Mouse (Mus musculus): Measurements from ENCODE around the gene Pcbp3.

Gene Pcbp3

DNA sequence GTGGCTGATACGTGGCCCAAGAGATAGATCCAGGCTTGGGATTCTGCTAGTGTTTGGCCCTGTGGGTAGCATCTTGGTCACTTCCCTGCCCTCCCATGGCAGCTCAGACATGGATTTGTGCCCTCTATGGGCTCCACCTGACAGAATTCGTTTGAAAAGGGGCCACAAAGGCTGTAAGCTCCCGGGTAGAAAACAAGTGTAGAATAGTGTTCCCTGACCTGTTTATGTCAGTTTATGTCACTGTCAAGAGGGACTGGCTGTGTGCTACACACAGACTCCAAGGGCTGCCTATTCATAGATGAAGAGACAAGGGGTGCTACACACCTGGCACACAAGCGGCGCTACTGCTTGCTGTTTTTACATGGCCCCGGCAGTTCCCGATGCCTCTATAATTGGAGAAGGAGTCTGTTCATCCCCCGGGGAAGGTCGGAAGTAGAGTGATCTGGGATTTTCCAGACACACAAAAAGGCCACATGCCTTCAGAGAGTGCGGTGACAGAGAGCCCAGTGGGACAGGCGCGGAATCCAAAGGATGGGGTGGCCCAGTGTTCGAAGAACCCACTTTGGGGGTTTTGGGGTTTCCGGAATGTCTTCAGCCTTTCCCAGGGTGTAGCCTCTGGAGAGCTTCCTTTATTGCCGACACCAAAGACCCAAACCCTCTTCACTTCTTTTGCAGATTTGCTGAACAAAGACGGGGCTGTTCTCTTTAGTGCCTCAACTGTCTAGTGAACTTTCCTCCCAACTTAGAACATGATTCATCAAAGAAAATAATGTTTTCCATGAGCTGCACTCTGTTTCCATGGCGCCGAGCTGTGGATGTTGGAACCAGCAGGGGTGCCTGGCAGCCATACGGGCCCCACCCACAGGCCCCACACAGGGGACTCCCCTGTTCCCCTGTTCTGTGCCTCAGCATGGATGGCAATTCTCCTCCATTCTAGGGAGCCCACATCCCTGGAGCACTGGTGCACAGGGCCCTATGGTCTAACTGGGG lies 231.8 kb downstream of the Pcbp3 start:
- peak; percentile 63 for DNase-seq

DNA sequence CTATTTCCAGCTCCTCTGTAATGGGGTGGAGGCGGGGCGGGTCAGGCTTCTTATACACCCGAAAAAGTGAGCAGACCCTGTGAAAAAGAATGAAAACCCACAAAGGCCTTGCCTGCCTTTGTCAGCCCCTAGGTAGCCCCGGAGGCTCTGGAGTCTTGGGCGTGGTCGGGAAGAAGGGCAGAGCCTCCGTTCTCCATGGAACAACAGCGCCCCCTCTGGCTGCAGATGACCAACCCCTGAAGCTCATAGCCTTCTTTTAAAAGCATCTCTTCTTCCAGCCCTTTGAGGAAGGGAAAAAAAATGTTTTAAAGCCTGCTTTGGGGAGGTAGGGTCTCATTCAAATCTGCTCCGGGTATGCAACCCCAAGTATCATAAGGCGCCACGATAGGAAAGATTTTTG lies 233.3 kb downstream of the Pcbp3 start:
- peak; percentile 92 for DNase-seq

- no peak for DNase-seq
These were observed 234.4 kb downstream of the Pcbp3 start for GRCm38 (mm10) chr10:76727301-76727700.

DNA sequence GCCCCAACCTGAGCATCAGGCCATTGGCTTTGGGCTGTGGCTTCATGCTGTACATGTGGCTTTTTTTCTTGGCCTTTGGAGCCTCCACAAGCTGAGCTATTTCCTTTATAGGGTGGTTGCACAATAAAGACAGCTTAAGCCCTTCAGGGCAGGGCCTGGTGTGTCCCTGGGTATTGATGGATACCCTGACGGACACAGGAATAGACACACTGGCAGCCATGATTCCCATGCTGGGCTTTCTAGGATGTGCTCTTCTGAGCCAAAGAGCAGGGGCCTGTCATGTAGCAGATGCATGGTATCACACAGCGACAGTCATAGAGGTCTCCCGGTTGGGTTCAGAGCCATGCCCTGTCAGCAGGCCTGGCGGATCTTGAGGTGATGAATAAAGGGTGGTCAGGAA lies 234.8 kb downstream of the Pcbp3 start:
- no peak for DNase-seq

GRCm38 (mm10) chr10:76725682-76726285 lies 235.9 kb downstream of the Pcbp3 start, which contains the start of gene Col6a1:
Gene Col6a1, minus strand, starts transcription at chr10:76726168.
- no peak for DNase-seq

- no peak for DNase-seq
These were observed 236.6 kb downstream of the Pcbp3 start for GRCm38 (mm10) chr10:76725097-76725496.

- DNase-seq, result no peak
These were observed 237.4 kb downstream of the Pcbp3 start for GRCm38 (mm10) chr10:76724231-76724736.

DNA sequence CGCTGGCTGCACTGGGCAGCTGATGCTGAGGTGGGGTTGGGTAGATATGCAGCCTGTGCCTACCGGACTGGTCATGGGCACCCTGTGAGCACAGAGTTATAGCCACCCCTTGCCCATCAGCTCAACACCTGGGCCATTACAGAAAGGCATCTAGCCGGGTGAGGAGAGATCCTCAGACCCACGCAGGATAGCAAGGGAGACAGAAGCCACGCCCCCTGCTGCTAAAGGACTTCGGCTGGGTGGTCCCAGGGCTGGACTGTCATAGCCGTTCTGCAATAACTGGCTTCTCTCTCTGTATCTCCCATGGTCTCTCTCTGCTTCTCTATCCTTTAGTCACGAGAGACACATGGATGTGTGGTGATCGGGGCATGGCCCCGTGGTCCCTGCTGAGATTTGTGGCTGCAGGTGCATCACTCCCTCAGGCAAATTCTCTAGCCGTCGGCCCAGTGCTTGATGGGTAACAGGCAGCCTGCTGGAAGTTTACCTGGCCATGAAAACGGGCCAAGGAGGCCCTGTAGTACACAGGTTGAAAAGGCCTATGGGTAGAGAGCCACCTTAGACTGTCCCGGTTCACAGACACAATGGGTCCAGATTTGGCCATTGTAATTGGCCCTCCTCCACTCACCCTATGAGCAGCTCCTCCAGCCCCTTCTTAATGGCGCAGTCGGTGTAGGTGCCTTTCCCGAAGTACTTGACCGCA lies 238.8 kb downstream of the Pcbp3 start:
- DNase-seq, result no peak

- no peak for DNase-seq
These were observed 239.9 kb downstream of the Pcbp3 start for GRCm38 (mm10) chr10:76721746-76722145.

GRCm38 (mm10) chr10:76721216-76721615 lies 240.5 kb downstream of the Pcbp3 start:
- DNase-seq, result no peak

DNA sequence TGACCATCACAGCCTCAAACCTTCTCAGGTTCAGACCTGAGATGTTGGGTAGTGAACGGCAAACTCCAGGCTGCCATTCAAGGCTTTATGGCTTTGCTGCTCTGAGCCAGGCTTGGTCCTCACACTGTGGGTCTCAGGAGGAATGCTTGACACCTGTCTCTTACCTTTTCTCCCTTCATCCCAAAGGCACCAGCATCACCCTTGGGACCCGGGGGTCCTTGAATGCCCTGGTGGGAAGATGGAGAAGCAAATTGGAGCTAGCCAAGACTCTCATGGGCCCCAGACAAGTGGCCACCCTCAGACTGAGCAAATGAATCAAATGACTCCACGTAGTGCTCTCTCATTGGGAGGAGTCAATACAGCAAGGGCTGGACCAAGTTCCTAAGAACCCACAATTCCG lies 244.1 kb downstream of the Pcbp3 start:
- no peak for DNase-seq

- no peak for DNase-seq
These were observed 244.7 kb downstream of the Pcbp3 start for GRCm38 (mm10) chr10:76717026-76717425.

- peak; percentile 45 for DNase-seq
These were observed 247.4 kb downstream of the Pcbp3 start for GRCm38 (mm10) chr10:76714303-76714702.

DNA sequence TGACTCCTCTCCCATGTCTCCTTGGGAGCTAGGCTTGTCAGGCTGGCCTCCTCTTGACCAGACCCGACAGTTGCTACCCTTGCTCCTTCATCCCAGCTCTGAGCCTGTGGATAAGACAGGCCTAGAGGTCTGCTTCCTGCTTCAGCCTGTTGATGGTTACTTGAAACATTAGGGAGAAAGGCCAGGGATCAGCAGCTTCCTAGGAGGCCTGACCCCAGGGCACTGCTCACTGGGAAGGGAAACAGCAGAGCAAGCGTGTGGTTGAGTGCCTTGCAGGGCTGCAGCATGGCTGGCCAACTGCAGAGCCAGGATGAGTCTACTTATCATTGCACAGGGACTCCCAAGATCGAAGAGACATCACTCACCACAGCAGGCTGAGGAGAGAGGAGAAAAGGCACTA lies 249.2 kb downstream of the Pcbp3 start:
- no peak for DNase-seq

All from right cerebral cortex, postnatal 14 days (tissue).